In the genomic region with DNA sequence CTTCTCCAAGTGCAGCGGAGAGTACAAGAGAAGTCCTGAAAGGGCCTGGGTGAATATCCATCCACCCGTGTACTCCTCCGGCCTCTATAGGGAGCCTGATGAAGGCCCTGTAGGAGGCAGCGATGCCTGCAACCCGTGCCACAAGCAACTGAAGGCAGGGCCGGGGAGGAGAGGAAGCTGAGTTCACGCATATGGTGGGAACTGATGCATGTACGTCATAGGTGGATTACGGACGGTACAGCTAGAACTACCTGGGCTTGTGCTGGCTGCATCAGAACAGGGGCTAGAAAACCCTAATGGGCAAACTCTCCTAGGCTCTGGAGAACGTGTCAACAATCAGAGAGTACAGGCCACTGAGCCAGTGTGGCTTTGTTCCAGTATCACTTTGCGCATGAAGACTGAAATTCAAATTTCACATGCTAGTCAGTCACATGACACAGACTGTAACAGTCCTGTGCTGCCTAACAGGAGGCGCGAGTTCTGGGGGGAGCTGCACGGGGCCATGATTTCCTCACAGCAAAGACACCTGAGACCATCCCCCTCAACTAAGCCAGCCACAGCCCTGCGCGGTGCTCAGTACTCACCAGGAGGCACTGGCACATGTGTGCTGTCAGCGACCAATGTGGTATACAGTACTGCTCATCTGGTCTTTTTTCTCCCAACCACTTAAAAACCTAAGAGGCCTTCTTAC, we compare ENCODE assay signal across 8 mouse cellular contexts.
A peak's percentile ranks its signal among the peaks of the same experiment; 100 is the strongest.
DNase-seq lines count a peak whose midpoint lies in the region; ATAC-seq and TF ChIP-seq lines count a peak whose summit lies in the region.
"Had no signal": no experiment of that assay in that cellular context is flagged by ENCODE, and none has a peak within 500 bp of the region (broad histone marks: within the 10 kb centered on the region; RNA-seq: fewer than 3 reads in every experiment).

No protein-coding gene starts in this region.

- H3K27me3 ChIP-seq in spleen, adult 2 months (ENCODE audit: control insufficient read depth, insufficient read depth, low read length) = no peaks in the 10 kb centered on the region
- no peaks in the 10 kb centered on the region for H3K27me3 ChIP-seq in forebrain, embryonic 15.5 days
- peaks cover 2% of the 10 kb centered on the region for H3K27me3 ChIP-seq in megakaryocyte, embryonic 14.5 days (replicated peaks)

- H3K4me3 ChIP-seq in spleen, adult 2 months (ENCODE audit: extremely low read depth, insufficient read depth, insufficient read length) = peak overlapping the region; percentile 27; the same call in 1 of the 2 replicates
- H3K4me3 ChIP-seq in forebrain, embryonic 15.5 days = no peak overlapping the region
- H3K4me3 ChIP-seq in megakaryocyte, embryonic 14.5 days (replicated peaks) = peak overlapping the region; percentile 90

- peak in 1 of 2 experiments; percentile 17 for DNase-seq in spleen, adult 2 months (ENCODE audit: low read depth in 1 of 2, low spot score in 2 of 2)
- DNase-seq in spleen, postnatal 4 days (ENCODE audit: low spot score in 2 of 2) = no peak
- peak; percentile 74 for DNase-seq in thymus, postnatal 4 days
- DNase-seq in adrenal gland, adult (ENCODE audit: inconsistent age in 2 of 2, low spot score in 1 of 2) = no peak
- DNase-seq in urinary bladder, postnatal 14 days (ENCODE audit: low spot score) = no peak
- DNase-seq: layer of hippocampus, adult 9-11 months had no signal

- H3K9me3 ChIP-seq in forebrain, embryonic 15.5 days = no peaks in the 10 kb centered on the region
- no peaks in the 10 kb centered on the region for H3K9me3 ChIP-seq in megakaryocyte, embryonic 14.5 days

- TF ChIP-seq CTCF in spleen, adult 2 months (IDR thresholded peaks at IDR 0.05; ENCODE audit: extremely low read depth, insufficient read depth, insufficient read length, insufficient replicate concordance) = no peak

- 22% methylated on average over 18 of the region's 18 CpGs for WGBS in spleen, adult 2 months
- 71% methylated on average over 18 of the region's 18 CpGs for WGBS in forebrain, embryonic 15.5 days

- no peak overlapping the region for H3K27ac ChIP-seq in spleen, adult 2 months (ENCODE audit: insufficient read depth, low read length)
- H3K27ac ChIP-seq in forebrain, embryonic 15.5 days (replicated peaks) = no peak overlapping the region

- peaks cover 11% of the 10 kb centered on the region; the same call in 1 of the 2 replicates for H3K4me1 ChIP-seq in spleen, adult 2 months (ENCODE audit: control insufficient read depth, insufficient read depth, insufficient read length)
- H3K4me1 ChIP-seq in forebrain, embryonic 15.5 days = peaks cover 5% of the 10 kb centered on the region; the same call in 1 of the 2 replicates
- peaks cover 82% of the 10 kb centered on the region for H3K4me1 ChIP-seq in megakaryocyte, embryonic 14.5 days

- no peak for TF ChIP-seq POLR2A in spleen, adult 2 months (IDR thresholded peaks at IDR 0.05; ENCODE audit: low read depth, low read length)

- no peaks in the 10 kb centered on the region for H3K36me3 ChIP-seq in spleen, adult 2 months (ENCODE audit: control insufficient read depth, insufficient read depth, low read length)
- H3K36me3 ChIP-seq in forebrain, embryonic 15.5 days = no peaks in the 10 kb centered on the region
- H3K36me3 ChIP-seq in megakaryocyte, embryonic 14.5 days (replicated peaks; ENCODE audit: low read length) = peaks cover 5% of the 10 kb centered on the region

- ATAC-seq in forebrain, embryonic 15.5 days (replicated peaks) = peak; percentile 49

- no peak overlapping the region for H3K9ac ChIP-seq in forebrain, embryonic 15.5 days (replicated peaks)

- no peak overlapping the region for H3K4me2 ChIP-seq in forebrain, embryonic 15.5 days (replicated peaks)
